Comparison of ENCODE assay signal across 8 mouse cellular contexts in genomic region chr19:5567534-5568469, GRCm38 (mm10). TPM values are rescaled to one million over a fixed set of nuclear protein-coding genes. Genes with fewer than 3 reads are reported as not detected.
DNase-seq lines count a peak whose midpoint lies in the region; ATAC-seq and TF ChIP-seq lines count a peak whose summit lies in the region.

Gene Ap5b1 (plus strand): TSS chr19:5568025.

- ATAC-seq in erythroblast, adult 5-6 weeks (replicated peaks; ENCODE audit: low FRiP score, poor library complexity, severe bottlenecking): peak; percentile 68
- ATAC-seq in heart, embryonic 11.5 days (replicated peaks; ENCODE audit: insufficient number of reproducible peaks, low FRiP score, low TSS enrichment): peak; percentile 79
- peak; percentile 86 for ATAC-seq in kidney, embryonic 16.5 days (ENCODE audit: low FRiP score, low TSS enrichment)

- H3K9ac ChIP-seq in heart, embryonic 11.5 days (ENCODE audit: low read depth, low read length): peak within 1 kb of the TSS; percentile 80
- H3K9ac ChIP-seq in kidney, embryonic 16.5 days (replicated peaks; ENCODE audit: low read length): peak within 1 kb of the TSS; percentile 74
- peak within 1 kb of the TSS; percentile 94 for H3K9ac ChIP-seq in liver, adult 2 months (ENCODE audit: low read depth, low read length)

- peaks cover 40% of the 10 kb centered on the region for H3K27me3 ChIP-seq in heart, embryonic 11.5 days (ENCODE audit: control insufficient read depth, insufficient read depth, low read length)
- H3K27me3 ChIP-seq in kidney, embryonic 16.5 days (ENCODE audit: insufficient read depth, low read length): peaks cover 3% of the 10 kb centered on the region; the same call in 1 of the 2 replicates
- no peaks in the 10 kb centered on the region for H3K27me3 ChIP-seq in liver, adult 2 months (ENCODE audit: control insufficient read depth, insufficient read depth, low read length)
- no peaks in the 10 kb centered on the region for H3K27me3 ChIP-seq in myocyte (ENCODE audit: control insufficient read depth, insufficient read depth, insufficient read length)
- H3K27me3 ChIP-seq in splenic B cell, adult 2 months (ENCODE audit: control insufficient read depth, insufficient read depth, low read length, poor library complexity, severe bottlenecking): no peaks in the 10 kb centered on the region

- H3K36me3 ChIP-seq in heart, embryonic 11.5 days (ENCODE audit: control insufficient read depth, insufficient read depth, low read length): peaks cover 2% of the 10 kb centered on the region; the same call in 1 of the 2 replicates
- peaks cover 29% of the 10 kb centered on the region for H3K36me3 ChIP-seq in kidney, embryonic 16.5 days (ENCODE audit: insufficient read depth, low read length)
- no peaks in the 10 kb centered on the region for H3K36me3 ChIP-seq in liver, adult 2 months (ENCODE audit: control insufficient read depth, insufficient read depth, low read length)
- H3K36me3 ChIP-seq in myocyte (ENCODE audit: control insufficient read depth, insufficient read depth): no peaks in the 10 kb centered on the region
- peaks cover 7% of the 10 kb centered on the region for H3K36me3 ChIP-seq in splenic B cell, adult 2 months (ENCODE audit: control insufficient read depth, insufficient read depth, low read length, poor library complexity, severe bottlenecking)

- peak within 1 kb of the TSS; percentile 26 for H3ac ChIP-seq in myocyte (ENCODE audit: control insufficient read depth, insufficient read length)

- peak; percentile 92 to 93 for DNase-seq in B cell, adult 2 months
- DNase-seq in brain, adult 2 months (ENCODE audit: low read depth, low spot score): peak; percentile 89
- DNase-seq in liver, adult 2 months (ENCODE audit: extremely low read depth, low read depth, low spot score): peak; percentile 56
- peak; percentile 90 for DNase-seq in splenic B cell, adult 2 months (ENCODE audit: low read depth, low spot score)

- peak; percentile 88 for TF ChIP-seq CTCF in liver, adult 2 months (IDR thresholded peaks at IDR 0.05; ENCODE audit: low read depth, low read length)

- H3K9me3 ChIP-seq in heart, embryonic 11.5 days (replicated peaks; ENCODE audit: control insufficient read depth, low read length): no peaks in the 10 kb centered on the region
- H3K9me3 ChIP-seq in kidney, embryonic 16.5 days (ENCODE audit: low read length): no peaks in the 10 kb centered on the region

- H3K4me3 ChIP-seq in heart, embryonic 11.5 days (ENCODE audit: low read depth, low read length): peak within 1 kb of the TSS; percentile 75
- peak within 1 kb of the TSS; percentile 74 for H3K4me3 ChIP-seq in kidney, embryonic 16.5 days (ENCODE audit: low read length)
- peak within 1 kb of the TSS; percentile 99 for H3K4me3 ChIP-seq in liver, adult 2 months (ENCODE audit: insufficient read depth, low read depth, low read length)
- H3K4me3 ChIP-seq in myocyte: peak within 1 kb of the TSS; percentile 38

- peak within 1 kb of the TSS; percentile 96 for H3K4me2 ChIP-seq in heart, embryonic 11.5 days
- peak within 1 kb of the TSS; percentile 97 for H3K4me2 ChIP-seq in kidney, embryonic 16.5 days (replicated peaks; ENCODE audit: low read depth, low read length)
- peak within 1 kb of the TSS; percentile 99 for H3K4me2 ChIP-seq in myocyte (ENCODE audit: low read depth)

- 0 out of 2 replicates have a peak, but pooled peaks have one; percentile 55 for TF ChIP-seq POLR2A in liver, adult 2 months (IDR thresholded peaks at IDR 0.05; ENCODE audit: extremely low read depth, insufficient read depth, low read length)
- peak; percentile 89 for TF ChIP-seq POLR2A in myocyte (IDR thresholded peaks at IDR 0.05; ENCODE audit: insufficient read length, low read depth)

- H3K27ac ChIP-seq in heart, embryonic 11.5 days (ENCODE audit: low read depth, low read length): peak within 1 kb of the TSS; percentile 86
- peak within 1 kb of the TSS; percentile 95 for H3K27ac ChIP-seq in kidney, embryonic 16.5 days (ENCODE audit: low read length)
- H3K27ac ChIP-seq in liver, adult 2 months (replicated peaks; ENCODE audit: insufficient read depth, low read depth, low read length): peak within 1 kb of the TSS; percentile 96

- H3K4me1 ChIP-seq in heart, embryonic 11.5 days (ENCODE audit: control insufficient read depth, insufficient read depth, low read length): peaks cover 5% of the 10 kb centered on the region; the same call in 1 of the 2 replicates
- H3K4me1 ChIP-seq in kidney, embryonic 16.5 days (ENCODE audit: insufficient read depth, low read length): peaks cover 30% of the 10 kb centered on the region
- 0 out of 2 replicates have a peak, but pooled peaks cover 4% of the 10 kb centered on the region for H3K4me1 ChIP-seq in liver, adult 2 months (ENCODE audit: control insufficient read depth, insufficient read depth, low read length)

- WGBS in heart, embryonic 11.5 days (ENCODE audit: insufficient replicate concordance): under 1% methylated on average over 89 of the region's 102 CpGs
- 0% methylated on average over 90 of the region's 102 CpGs for WGBS in kidney, embryonic 16.5 days
- WGBS in liver, adult 2 months: under 1% methylated on average over 102 of the region's 102 CpGs

- peaks cover 9% of the 10 kb centered on the region; the same call in 1 of the 2 replicates for H3K79me2 ChIP-seq in liver, adult 2 months (ENCODE audit: control insufficient read depth, insufficient read depth, low read length)
- no peaks in the 10 kb centered on the region for H3K79me2 ChIP-seq in myocyte (ENCODE audit: control insufficient read depth, insufficient read depth)

TF ChIP-seq in myocyte, 11 proteins besides CTCF, POLR2A, EP300 and RAD21:
- TF ChIP-seq TCF3 (IDR thresholded peaks at IDR 0.05; ENCODE audit: insufficient read length, low read depth) (no peak), SRF (IDR thresholded peaks at IDR 0.05; ENCODE audit: control insufficient read depth, insufficient read length, low read depth) (peak; percentile 35), USF1 (IDR thresholded peaks at IDR 0.05; ENCODE audit: low read depth) (no peak), POLR2AphosphoS2 (IDR thresholded peaks at IDR 0.05; ENCODE audit: insufficient read length, low read depth) (peak; percentile 69), CEBPB (IDR thresholded peaks at IDR 0.05; ENCODE audit: insufficient read depth, poor library complexity, severe bottlenecking) (no peak), E2F4 (IDR thresholded peaks at IDR 0.05; ENCODE audit: insufficient read depth) (no peak), MYOD1 (IDR thresholded peaks at IDR 0.05; ENCODE audit: control insufficient read depth in 1 of 3, insufficient read length in 2 of 3, low read depth in 2 of 3) (peak in 1 of 3 experiments; percentile 59), TCF12 (IDR thresholded peaks at IDR 0.05; ENCODE audit: insufficient read depth, poor library complexity, severe bottlenecking) (no peak), REST (IDR thresholded peaks at IDR 0.05; ENCODE audit: insufficient read depth, insufficient read length) (no peak), MAX (IDR thresholded peaks at IDR 0.05; ENCODE audit: low read depth) (no peak), MYOG (IDR thresholded peaks at IDR 0.05; ENCODE audit: control insufficient read depth in 1 of 3, insufficient read depth in 1 of 3, insufficient read length in 2 of 3, low read depth in 2 of 3) (peak in 2 of 3 experiments; percentile 24 to 72)

RNA-seq across cellular contexts. Expression of gene Ap5b1, which starts in this region (rescaled TPM):
- total RNA-seq in erythroblast, adult 5-6 weeks (2015; ENCODE audit: low replicate concordance): 2.9 and 5.2 TPM in 2 replicates
- total RNA-seq in erythroblast, adult 5-6 weeks (2017; ENCODE audit: low replicate concordance): 1.8 and 4.7 TPM in 2 replicates
- polyA plus RNA-seq in heart, embryonic 11.5 days (2014; fragmentation: Nextera tagmentation; extraction: Ambion mirVana): 1.8 and 2.3 TPM in 2 replicates
- polyA plus RNA-seq in kidney, embryonic 16.5 days (2015; fragmentation: Nextera tagmentation; extraction: Ambion mirVana): 10.9 and 11.5 TPM in 2 replicates
- total RNA-seq in liver, adult 2 months (2014; rRNA removed): 2.7 and 2.8 TPM in 2 replicates
- polyA plus RNA-seq in liver, adult 2 months (2012; rRNA removed): 3.4 and 5.3 TPM in 2 replicates
- 3.2 TPM for polyA plus RNA-seq in myocyte (2012; fragmentation: generic; extraction: Trizol)

Comparison
In these comparisons a context has a peak if more than half of its experiments do, and no peak if none do; other contexts are left out.
1. Peak in every context shown above with its lines: DNase-seq, ATAC-seq, H3K4me3 ChIP-seq and H3K27ac ChIP-seq.
2. H3K4me3 ChIP-seq: peak in every context shown above with its lines; median percentile 99 in liver, adult 2 months; 75 in heart, embryonic 11.5 days; 74 in kidney, embryonic 16.5 days; 38 in myocyte.